Mouse (Mus musculus) testis, adult 2 months (tissue): Measurements from ENCODE around the gene Gm13277.
"Not testable (repeated sequence)": the region's sequence is repeated elsewhere in the genome, so short reads cannot be mapped to it uniquely, and the experiment has no call there.

Source experiments
- CTCF ChIP-seq: fragments of 200-500 bp; IDR thresholded peaks from 2 replicates; pipeline ENCODE4 v1.5.1; 2012; ENCODE audit warnings: low read depth, mild to moderate bottlenecking, inconsistent platforms, low read length, moderate library complexity; ENCODE audit not compliant: control insufficient read depth, insufficient read depth, insufficient replicate concordance
- POLR2A ChIP-seq: fragments of 200-500 bp; IDR thresholded peaks from 2 replicates; pipeline ENCODE4 v1.6.1; 2012; ENCODE audit warnings: low read depth, mild to moderate bottlenecking, inconsistent platforms, low read length, moderate library complexity; ENCODE audit not compliant: control insufficient read depth

DNA sequence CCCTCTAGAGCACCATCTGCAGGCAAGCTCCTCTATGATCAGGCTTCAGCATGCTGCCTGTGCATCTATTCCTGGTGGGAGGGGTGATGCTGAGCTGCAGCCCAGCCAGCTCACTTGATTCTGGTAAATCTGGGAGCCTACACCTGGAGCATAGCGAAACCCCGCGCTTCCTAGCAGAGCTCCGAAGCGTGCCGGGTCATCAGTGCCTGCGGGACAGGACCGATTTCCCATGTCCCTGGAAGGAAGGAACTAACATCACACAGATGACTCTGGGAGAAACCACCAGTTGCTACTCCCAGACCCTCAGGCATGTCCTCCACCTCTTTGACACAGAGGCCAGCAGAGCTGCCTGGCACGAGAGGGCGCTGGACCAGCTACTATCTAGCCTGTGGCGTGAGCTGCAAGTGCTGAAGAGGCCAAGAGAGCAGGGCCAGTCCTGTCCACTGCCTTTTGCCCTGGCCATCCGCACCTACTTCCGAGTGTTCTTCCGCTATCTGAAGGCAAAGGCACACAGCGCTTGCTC, 33.6 kb upstream of the Gm13277 start, which contains the start of gene Gm13271:
- TF ChIP-seq CTCF, POLR2A: not testable (repeated sequence)
